Mouse (Mus musculus) embryonic facial prominence, embryonic 12.5 days (tissue): ENCODE results near the gene Ebf1. TPM values are rescaled to one million over a fixed set of nuclear protein-coding genes. Genes with fewer than 3 reads are reported as not detected.

Experiments
- ATAC-seq: fragments of 200-750 bp; cut with Nextera tagmentation; 2 replicates; pipeline ENCODE4 v1.8.0; 2017; ENCODE audit not compliant: insufficient number of reproducible peaks, insufficient read depth, low FRiP score, low TSS enrichment
- H3K27ac ChIP-seq: fragments of 300-500 bp; sonication (generic); 2 replicates; pipeline ENCODE4 v1.5.1; 2016; ENCODE audit warnings: mild to moderate bottlenecking
- H3K27me3 ChIP-seq: fragments of 300-500 bp; sonication (generic); 2 replicates; pipeline ENCODE4 v1.6.1; 2016; ENCODE audit warnings: mild to moderate bottlenecking, moderate library complexity
- H3K36me3 ChIP-seq: fragments of 300-500 bp; sonication (generic); 2 replicates; pipeline ENCODE4 v1.6.1; 2016; ENCODE audit warnings: mild to moderate bottlenecking
- H3K4me1 ChIP-seq: fragments of 300-500 bp; sonication (generic); 2 replicates; pipeline ENCODE4 v1.6.1; 2016
- H3K4me2 ChIP-seq: fragments of 300-500 bp; sonication (generic); replicated peaks from 2 replicates; pipeline ENCODE4 v1.6.1; 2016; ENCODE audit warnings: mild to moderate bottlenecking, moderate library complexity
- H3K4me3 ChIP-seq: fragments of 300-500 bp; sonication (generic); 2 replicates; pipeline ENCODE4 v1.5.1; 2016; ENCODE audit warnings: mild to moderate bottlenecking
- H3K9ac ChIP-seq: fragments of 300-500 bp; sonication (generic); 2 replicates; pipeline ENCODE4 v1.6.1; 2016; ENCODE audit warnings: mild to moderate bottlenecking, moderate library complexity
- H3K9me3 ChIP-seq: fragments of 300-500 bp; sonication (generic); 2 replicates; pipeline ENCODE4 v1.6.1; 2016; ENCODE audit warnings: mild to moderate bottlenecking, moderate library complexity
- WGBS: fragments of 180-500 bp; shearing (Covaris S2); methylation state at CpG from one replicate; pipeline ENCODE4 v1.1.7; 2016; 5-methylcytosine and 5-hydroxymethylcytosine counted together
- polyA plus RNA-seq: library from polyadenylated mRNA; unstranded; fragments of >200 nt; fragmentation: Nextera tagmentation; extraction: Ambion mirVana; gene quantifications from 2 replicates; pipeline ENCODE4 v1.2.1, GENCODE M21; 2016

Ebf1 gene
- polyA plus RNA-seq, 1 experiment from 2014 or later = 66.2 TPM

GRCm38 (mm10) chr11:44984381-44984780 lies 367.3 kb downstream of the Ebf1 start:
- Histone ChIP-seq H3K27me3 (no peaks in the 10 kb centered on the region), H3K9me3 (no peaks in the 10 kb centered on the region), H3K4me3 (no peak overlapping the region), H3K4me2 (no peak overlapping the region), H3K4me1 (no peaks in the 10 kb centered on the region), H3K27ac (no peak overlapping the region), H3K9ac (no peak overlapping the region), H3K36me3 (no peaks in the 10 kb centered on the region)
- no peak for ATAC-seq
- WGBS = 56% methylated on average over 7 of the region's 7 CpGs

DNA sequence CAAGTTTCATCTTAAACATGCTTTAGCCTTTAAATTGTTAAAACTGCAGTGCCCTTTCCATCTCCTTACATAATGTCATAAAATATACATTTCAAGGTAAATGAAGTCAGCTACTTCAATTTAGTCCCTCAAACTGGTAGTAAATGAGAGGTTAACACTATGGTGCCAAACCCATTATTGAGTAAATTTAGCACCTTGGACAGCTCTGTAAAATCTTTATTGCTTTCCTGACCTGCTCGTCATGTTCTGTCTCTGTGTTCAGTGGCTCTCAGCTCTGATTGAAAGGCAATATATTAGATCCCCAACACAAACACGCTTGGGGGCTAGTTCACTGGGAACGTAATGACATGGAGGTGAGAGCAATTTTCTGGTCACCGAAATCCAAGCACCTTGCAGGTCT lies 370.7 kb downstream of the Ebf1 start:
- Histone ChIP-seq H3K27ac (no peak overlapping the region), H3K27me3 (no peaks in the 10 kb centered on the region), H3K9ac (no peak overlapping the region), H3K36me3 (no peaks in the 10 kb centered on the region), H3K4me2 (no peak overlapping the region), H3K9me3 (no peaks in the 10 kb centered on the region), H3K4me1 (no peaks in the 10 kb centered on the region), H3K4me3 (no peak overlapping the region)
- 69% methylated on average over 4 of the region's 4 CpGs for WGBS
- no peak for ATAC-seq

DNA sequence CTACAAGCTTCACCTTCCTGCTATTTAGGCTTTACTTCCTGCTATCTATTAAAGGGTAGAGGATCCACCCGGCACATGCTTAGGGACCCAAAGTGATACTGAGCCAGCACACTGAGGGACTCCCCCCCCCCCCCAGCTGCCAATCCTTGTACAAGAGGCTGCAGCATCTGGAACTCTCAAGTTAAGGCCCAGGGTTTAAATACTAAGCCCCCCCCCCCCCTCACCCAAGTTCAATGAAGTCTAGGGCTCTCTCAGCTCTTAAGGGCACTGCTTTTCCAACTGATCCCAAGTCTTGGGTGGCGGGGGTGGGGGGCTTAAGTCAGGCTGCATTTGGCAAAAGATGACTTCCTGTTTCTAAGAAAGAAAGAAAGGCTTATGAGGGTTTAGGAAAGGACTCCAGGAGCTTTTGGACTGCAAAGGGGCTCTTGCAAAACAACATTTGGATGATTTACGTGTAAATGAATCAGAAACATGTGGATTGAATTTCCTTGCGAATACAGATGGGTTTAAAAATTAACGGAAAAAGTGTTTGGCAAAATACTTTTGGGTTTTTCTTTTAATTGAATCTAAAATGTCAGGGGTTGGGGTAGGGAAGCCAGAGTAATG lies 385.7 kb downstream of the Ebf1 start:
- Histone ChIP-seq H3K36me3 (peaks cover 2% of the 10 kb centered on the region), H3K9ac (no peak overlapping the region), H3K27me3 (no peaks in the 10 kb centered on the region), H3K4me2 (no peak overlapping the region), H3K4me3 (no peak overlapping the region), H3K27ac (0 out of 2 replicates have a peak overlapping the region, but pooled peaks have one; percentile 37), H3K9me3 (no peaks in the 10 kb centered on the region), H3K4me1 (peaks cover 17% of the 10 kb centered on the region)
- 43% methylated on average over 5 of the region's 5 CpGs for WGBS
- ATAC-seq = 0 out of 2 replicates have a peak, but pooled peaks have one; percentile 47

- Histone ChIP-seq H3K27me3 (no peaks in the 10 kb centered on the region), H3K4me1 (peaks cover 17% of the 10 kb centered on the region), H3K27ac (peak overlapping the region; percentile 36), H3K9ac (no peak overlapping the region), H3K4me3 (no peak overlapping the region), H3K9me3 (no peaks in the 10 kb centered on the region), H3K4me2 (no peak overlapping the region), H3K36me3 (no peaks in the 10 kb centered on the region; the same call in 1 of the 2 replicates)
- WGBS = 28% methylated on average over 9 of the region's 9 CpGs
- no peak for ATAC-seq
Observed at GRCm38 (mm10) chr11:45003716-45004437, 386.8 kb downstream of the Ebf1 start.

- WGBS = 51% methylated on average over 11 of the region's 11 CpGs
Observed at GRCm38 (mm10) chr11:45007311-45007710, 390.2 kb downstream of the Ebf1 start.

GRCm38 (mm10) chr11:45008078-45008477 lies 391.0 kb downstream of the Ebf1 start:
- Histone ChIP-seq H3K4me1 (peaks cover 8% of the 10 kb centered on the region), H3K9ac (no peak overlapping the region), H3K9me3 (no peaks in the 10 kb centered on the region), H3K27ac (no peak overlapping the region), H3K36me3 (no peaks in the 10 kb centered on the region), H3K4me3 (0 out of 2 replicates have a peak overlapping the region, but pooled peaks have one; percentile 14), H3K4me2 (peak overlapping the region; percentile 43), H3K27me3 (no peaks in the 10 kb centered on the region)
- ATAC-seq = no peak
- 2% methylated on average over 7 of the region's 7 CpGs for WGBS

More at GRCm38 (mm10) chr11:45007311-45007710, 390.2 kb downstream of the Ebf1 start:
- Histone ChIP-seq H3K9ac (no peak overlapping the region), H3K27me3 (no peaks in the 10 kb centered on the region), H3K4me3 (no peak overlapping the region), H3K36me3 (no peaks in the 10 kb centered on the region), H3K4me1 (peaks cover 13% of the 10 kb centered on the region), H3K27ac (no peak overlapping the region), H3K9me3 (no peaks in the 10 kb centered on the region), H3K4me2 (no peak overlapping the region)
- ATAC-seq = no peak

DNA sequence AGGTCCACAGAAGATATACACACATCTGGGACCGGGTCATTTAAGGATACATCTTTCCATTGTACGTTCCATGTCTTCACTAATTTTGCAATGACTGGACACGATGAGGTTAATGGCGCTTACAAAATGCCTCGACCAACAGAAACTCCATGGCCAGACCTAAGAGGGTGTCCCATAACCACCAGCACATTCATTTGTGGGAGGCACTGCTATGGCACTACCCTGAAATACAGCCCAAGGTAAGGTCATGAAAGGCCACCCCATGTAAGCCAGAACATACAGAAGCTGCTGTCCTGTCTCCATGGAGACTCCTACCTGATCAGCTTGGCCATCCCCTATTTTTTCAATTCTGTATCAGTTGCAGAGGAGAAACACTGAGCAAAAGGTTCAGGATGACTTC lies 391.6 kb downstream of the Ebf1 start:
- H3K4me2 ChIP-seq = no peak overlapping the region
- no peak overlapping the region for H3K27ac ChIP-seq
- no peak for ATAC-seq
- no peak overlapping the region for H3K9ac ChIP-seq
- H3K36me3 ChIP-seq = no peaks in the 10 kb centered on the region
- peaks cover 3% of the 10 kb centered on the region; the same call in 1 of the 2 replicates for H3K4me1 ChIP-seq
- no peak overlapping the region for H3K4me3 ChIP-seq
- no peaks in the 10 kb centered on the region for H3K27me3 ChIP-seq
- H3K9me3 ChIP-seq = no peaks in the 10 kb centered on the region
- 93% methylated on average over 5 of the region's 5 CpGs for WGBS

- Histone ChIP-seq H3K27ac (no peak overlapping the region), H3K9me3 (no peaks in the 10 kb centered on the region), H3K27me3 (no peaks in the 10 kb centered on the region), H3K4me2 (no peak overlapping the region), H3K4me1 (no peaks in the 10 kb centered on the region), H3K9ac (no peak overlapping the region), H3K4me3 (no peak overlapping the region), H3K36me3 (no peaks in the 10 kb centered on the region)
- ATAC-seq = no peak
- 88% methylated on average over 1 of the region's 1 CpGs for WGBS
Observed at GRCm38 (mm10) chr11:45012081-45012480, 395.0 kb downstream of the Ebf1 start.

DNA sequence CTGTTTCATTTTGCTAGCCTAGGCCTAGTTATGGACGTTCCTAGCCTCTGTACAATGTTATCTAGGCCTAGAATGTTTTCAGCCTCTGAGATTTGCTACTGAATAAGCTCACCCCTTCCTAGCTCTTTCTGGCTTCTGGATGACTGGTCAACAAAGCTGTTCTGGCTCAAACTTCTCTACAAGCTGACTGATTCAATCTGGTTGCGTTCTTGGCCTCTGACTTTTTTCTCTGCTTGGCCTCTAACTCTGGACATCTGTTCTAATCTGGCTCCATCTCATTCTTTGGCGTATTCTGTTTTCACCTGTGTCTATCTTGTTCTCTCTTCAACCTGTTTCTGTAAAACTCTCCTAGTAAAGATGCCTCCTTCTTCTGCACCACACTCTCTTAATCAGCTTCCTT lies 400.4 kb downstream of the Ebf1 start:
- no peak overlapping the region for H3K4me2 ChIP-seq
- ATAC-seq = no peak
- 0 out of 2 replicates have a peak, but pooled peaks cover 4% of the 10 kb centered on the region for H3K27me3 ChIP-seq
- H3K36me3 ChIP-seq = no peaks in the 10 kb centered on the region
- H3K4me3 ChIP-seq = no peak overlapping the region
- WGBS = 72% methylated on average over 3 of the region's 3 CpGs
- H3K4me1 ChIP-seq = no peaks in the 10 kb centered on the region
- H3K27ac ChIP-seq = no peak overlapping the region
- no peak overlapping the region for H3K9ac ChIP-seq
- H3K9me3 ChIP-seq = no peaks in the 10 kb centered on the region

DNA sequence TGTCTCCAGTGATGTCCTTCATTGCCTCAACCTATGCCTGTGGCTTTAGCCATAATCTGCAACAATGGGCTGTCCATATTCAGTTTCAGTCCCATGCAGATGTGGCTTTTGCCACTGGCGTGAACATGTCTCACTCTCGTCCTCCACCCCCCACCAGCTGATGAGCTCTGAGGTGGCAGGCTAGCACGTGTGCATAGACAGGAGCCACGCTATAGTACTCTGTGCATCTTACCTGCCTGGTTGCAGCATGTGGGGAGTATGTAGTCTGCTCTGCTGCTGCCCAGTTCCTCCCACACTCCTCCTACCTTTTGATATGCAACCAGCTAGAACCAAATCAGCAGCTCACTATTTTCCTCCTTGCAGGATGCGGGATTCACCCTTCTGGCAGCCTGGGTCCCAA lies 408.9 kb downstream of the Ebf1 start:
- no peak overlapping the region for H3K27ac ChIP-seq

DNA sequence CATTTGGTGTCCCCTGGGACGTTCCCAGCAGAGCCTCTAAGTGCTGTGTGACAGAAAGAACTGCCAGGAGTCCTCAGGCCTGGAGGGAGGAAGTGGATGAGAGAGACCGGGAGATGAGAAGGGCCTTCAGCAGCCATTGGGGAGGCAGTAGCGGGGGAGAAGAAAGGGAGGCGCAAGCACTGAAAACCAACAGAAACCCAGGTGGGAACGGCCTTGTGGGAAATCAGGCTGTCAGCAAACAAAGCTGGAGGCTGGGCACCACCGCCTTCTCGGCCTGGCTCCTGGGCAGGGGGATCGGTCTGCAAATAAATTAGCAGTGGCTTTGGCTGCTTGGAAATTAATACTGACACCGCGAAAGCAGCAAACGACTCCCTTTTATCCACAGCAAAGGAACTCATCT lies 409.6 kb downstream of the Ebf1 start:
- Histone ChIP-seq H3K9ac (no peak overlapping the region), H3K36me3 (no peaks in the 10 kb centered on the region), H3K4me1 (peaks cover 17% of the 10 kb centered on the region), H3K4me2 (peak overlapping the region; percentile 25), H3K9me3 (no peaks in the 10 kb centered on the region), H3K27ac (0 out of 2 replicates have a peak overlapping the region, but pooled peaks have one; percentile 36), H3K4me3 (no peak overlapping the region), H3K27me3 (no peaks in the 10 kb centered on the region)
- WGBS = 16% methylated on average over 11 of the region's 11 CpGs
- no peak for ATAC-seq

More for the DNA sequence above, 408.9 kb downstream of the Ebf1 start:
- H3K9me3 ChIP-seq = no peaks in the 10 kb centered on the region
- H3K4me2 ChIP-seq = no peak overlapping the region
- H3K9ac ChIP-seq = no peak overlapping the region
- no peak for ATAC-seq
- no peak overlapping the region for H3K4me3 ChIP-seq
- no peaks in the 10 kb centered on the region for H3K27me3 ChIP-seq
- H3K36me3 ChIP-seq = no peaks in the 10 kb centered on the region
- H3K4me1 ChIP-seq = peaks cover 17% of the 10 kb centered on the region
- WGBS = 86% methylated on average over 5 of the region's 5 CpGs

DNA sequence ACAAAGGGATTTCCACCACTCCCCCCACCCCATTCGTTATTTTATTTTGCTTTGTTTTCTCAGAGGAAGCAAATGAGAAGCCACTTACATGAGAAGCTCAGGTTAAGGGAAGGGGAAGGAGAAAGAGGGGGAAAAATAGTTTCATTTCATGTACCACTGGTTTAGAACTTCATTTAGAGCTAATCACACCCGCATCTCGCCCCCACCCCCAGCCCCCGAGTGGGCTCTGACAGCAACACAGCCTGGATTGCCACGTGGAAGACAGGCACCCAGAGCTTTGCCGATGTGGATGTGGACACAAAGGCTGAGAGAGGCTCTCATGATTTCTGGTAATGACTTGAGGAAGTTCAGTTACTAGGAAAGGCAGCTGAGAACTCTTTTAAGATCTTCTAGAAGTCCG lies 410.0 kb downstream of the Ebf1 start:
- 0 out of 2 replicates have a peak overlapping the region, but pooled peaks have one; percentile 24 for H3K9ac ChIP-seq
- peak overlapping the region; percentile 25 for H3K4me2 ChIP-seq
- no peaks in the 10 kb centered on the region for H3K27me3 ChIP-seq
- no peaks in the 10 kb centered on the region for H3K36me3 ChIP-seq
- peaks cover 17% of the 10 kb centered on the region for H3K4me1 ChIP-seq
- ATAC-seq = no peak
- no peak overlapping the region for H3K4me3 ChIP-seq
- 56% methylated on average over 7 of the region's 7 CpGs for WGBS
- 0 out of 2 replicates have a peak overlapping the region, but pooled peaks have one; percentile 36 for H3K27ac ChIP-seq
- no peaks in the 10 kb centered on the region for H3K9me3 ChIP-seq
